Mouse (Mus musculus): ENCODE data around the gene Pnkd. TPM values are rescaled to one million over a fixed set of nuclear protein-coding genes. Genes with fewer than 3 reads are reported as not detected.

Gene Pnkd
- polyA plus RNA-seq, 1 experiment from 2014 or later: 112 TPM

- under 1% methylated on average over 26 of the region's 26 CpGs for WGBS
- Histone ChIP-seq H3K4me1 (peaks cover 36% of the 10 kb centered on the region), H3K9me3 (no peaks in the 10 kb centered on the region), H3K27ac (peak overlapping the region; percentile 99), H3K9ac (peak overlapping the region; percentile 74), H3K27me3 (no peaks in the 10 kb centered on the region), H3K4me2 (replicated peaks) (peak overlapping the region; percentile 67), H3K36me3 (no peaks in the 10 kb centered on the region), H3K4me3 (peak overlapping the region; percentile 57)
- peak; percentile 90 for ATAC-seq (ENCODE audit: low FRiP score, low read depth)
Observed at GRCm38 (mm10) chr1:74386714-74387385, 102.1 kb downstream of the Pnkd start.

GRCm38 (mm10) chr1:74387386-74387988 is 102.8 kb downstream of the Pnkd start:
- Histone ChIP-seq H3K27me3 (no peaks in the 10 kb centered on the region), H3K4me3 (peak overlapping the region; percentile 57), H3K9ac (peak overlapping the region; percentile 74), H3K4me2 (replicated peaks) (peak overlapping the region; percentile 67), H3K36me3 (no peaks in the 10 kb centered on the region), H3K9me3 (no peaks in the 10 kb centered on the region), H3K4me1 (peaks cover 38% of the 10 kb centered on the region), H3K27ac (peak overlapping the region; percentile 99)
- WGBS: 56% methylated on average over 15 of the region's 15 CpGs
- no peak for ATAC-seq (ENCODE audit: low FRiP score, low read depth)

GRCm38 (mm10) chr1:74388398-74388920 is 103.7 kb downstream of the Pnkd start:
- H3K4me1 ChIP-seq: peaks cover 48% of the 10 kb centered on the region
- H3K27me3 ChIP-seq: no peaks in the 10 kb centered on the region
- no peak overlapping the region for H3K9ac ChIP-seq
- no peak for ATAC-seq (ENCODE audit: low FRiP score, low read depth)
- H3K4me3 ChIP-seq: no peak overlapping the region
- WGBS: 79% methylated on average over 7 of the region's 7 CpGs
- H3K9me3 ChIP-seq: no peaks in the 10 kb centered on the region
- H3K27ac ChIP-seq: peak overlapping the region; percentile 55; the same call in 1 of the 2 replicates
- H3K4me2 ChIP-seq (replicated peaks): no peak overlapping the region
- peaks cover 5% of the 10 kb centered on the region for H3K36me3 ChIP-seq

GRCm38 (mm10) chr1:74389831-74390286 is 105.1 kb downstream of the Pnkd start:
- H3K4me3 ChIP-seq: peak overlapping the region; percentile 92
- H3K4me2 ChIP-seq (replicated peaks): peak overlapping the region; percentile 97
- no peaks in the 10 kb centered on the region for H3K27me3 ChIP-seq
- H3K9me3 ChIP-seq: no peaks in the 10 kb centered on the region
- peak overlapping the region; percentile 98 for H3K27ac ChIP-seq
- 3% methylated on average over 29 of the region's 29 CpGs for whole genome bisulfite sequencing
- no peak for ATAC-seq (ENCODE audit: low FRiP score, low read depth)
- H3K4me1 ChIP-seq: peaks cover 60% of the 10 kb centered on the region
- peaks cover 19% of the 10 kb centered on the region for H3K36me3 ChIP-seq
- H3K9ac ChIP-seq: peak overlapping the region; percentile 55

- WGBS: 5% methylated on average over 21 of the region's 21 CpGs
- ATAC-seq (ENCODE audit: low FRiP score, low read depth): no peak
- Histone ChIP-seq H3K27ac (peak overlapping the region; percentile 98), H3K9ac (peak overlapping the region; percentile 55; the same call in 1 of the 2 replicates), H3K27me3 (no peaks in the 10 kb centered on the region), H3K4me3 (peak overlapping the region; percentile 92), H3K4me2 (replicated peaks) (peak overlapping the region; percentile 97), H3K36me3 (peaks cover 24% of the 10 kb centered on the region), H3K9me3 (no peaks in the 10 kb centered on the region), H3K4me1 (peaks cover 62% of the 10 kb centered on the region)
Observed at GRCm38 (mm10) chr1:74390287-74390906, 105.7 kb downstream of the Pnkd start.

GRCm38 (mm10) chr1:74390924-74391748 is 106.4 kb downstream of the Pnkd start, which contains the start of gene Ctdsp1:
Gene Ctdsp1, plus strand, starts transcription at chr1:74391509.
- Histone ChIP-seq H3K9ac (peak within 1 kb of the TSS; percentile 99), H3K4me3 (peak within 1 kb of the TSS; percentile 92), H3K9me3 (no peaks in the 10 kb centered on the region), H3K4me1 (peaks cover 62% of the 10 kb centered on the region), H3K27ac (peak within 1 kb of the TSS; percentile 98), H3K36me3 (peaks cover 25% of the 10 kb centered on the region), H3K27me3 (no peaks in the 10 kb centered on the region), H3K4me2 (replicated peaks) (peak within 1 kb of the TSS; percentile 97)
- peak; percentile 79 for ATAC-seq (ENCODE audit: low FRiP score, low read depth)
- 2% methylated on average over 50 of the region's 51 CpGs for WGBS

GRCm38 (mm10) chr1:74391844-74392441 is 107.2 kb downstream of the Pnkd start:
- peak overlapping the region; percentile 97 for H3K4me2 ChIP-seq (replicated peaks)
- peaks cover 67% of the 10 kb centered on the region for H3K4me1 ChIP-seq
- H3K27ac ChIP-seq: peak overlapping the region; percentile 98
- WGBS: under 1% methylated on average over 58 of the region's 63 CpGs
- peak; percentile 20 for ATAC-seq (ENCODE audit: low FRiP score, low read depth)
- H3K4me3 ChIP-seq: peak overlapping the region; percentile 92
- H3K9me3 ChIP-seq: no peaks in the 10 kb centered on the region
- peak overlapping the region; percentile 99 for H3K9ac ChIP-seq
- H3K36me3 ChIP-seq: peaks cover 25% of the 10 kb centered on the region
- H3K27me3 ChIP-seq: no peaks in the 10 kb centered on the region

GRCm38 (mm10) chr1:74392446-74392994 is 107.8 kb downstream of the Pnkd start:
- H3K4me3 ChIP-seq: peak overlapping the region; percentile 92
- peak overlapping the region; percentile 98 for H3K27ac ChIP-seq
- 3% methylated on average over 16 of the region's 16 CpGs for WGBS
- H3K9me3 ChIP-seq: no peaks in the 10 kb centered on the region
- peak overlapping the region; percentile 97 for H3K4me2 ChIP-seq (replicated peaks)
- ATAC-seq (ENCODE audit: low FRiP score, low read depth): no peak
- H3K36me3 ChIP-seq: peaks cover 25% of the 10 kb centered on the region
- H3K4me1 ChIP-seq: peaks cover 63% of the 10 kb centered on the region
- no peaks in the 10 kb centered on the region for H3K27me3 ChIP-seq
- peak overlapping the region; percentile 99 for H3K9ac ChIP-seq

GRCm38 (mm10) chr1:74393010-74393409 is 108.3 kb downstream of the Pnkd start:
- peak overlapping the region; percentile 92 for H3K4me3 ChIP-seq
- peaks cover 25% of the 10 kb centered on the region for H3K36me3 ChIP-seq
- H3K4me1 ChIP-seq: peaks cover 59% of the 10 kb centered on the region
- H3K9ac ChIP-seq: peak overlapping the region; percentile 99
- no peaks in the 10 kb centered on the region for H3K9me3 ChIP-seq
- peak overlapping the region; percentile 97 for H3K4me2 ChIP-seq (replicated peaks)
- H3K27ac ChIP-seq: peak overlapping the region; percentile 98; the same call in 1 of the 2 replicates
- no peak for ATAC-seq (ENCODE audit: low FRiP score, low read depth)
- H3K27me3 ChIP-seq: no peaks in the 10 kb centered on the region
- WGBS: 43% methylated on average over 7 of the region's 7 CpGs

GRCm38 (mm10) chr1:74393697-74394096 is 109.0 kb downstream of the Pnkd start:
- peak overlapping the region; percentile 92; the same call in 1 of the 2 replicates for H3K4me3 ChIP-seq
- 92% methylated on average over 9 of the region's 9 CpGs for WGBS
- H3K27me3 ChIP-seq: no peaks in the 10 kb centered on the region
- H3K4me1 ChIP-seq: peaks cover 55% of the 10 kb centered on the region
- no peak for ATAC-seq (ENCODE audit: low FRiP score, low read depth)
- no peak overlapping the region for H3K27ac ChIP-seq
- H3K4me2 ChIP-seq (replicated peaks): peak overlapping the region; percentile 97
- peaks cover 25% of the 10 kb centered on the region for H3K36me3 ChIP-seq
- no peaks in the 10 kb centered on the region for H3K9me3 ChIP-seq
- peak overlapping the region; percentile 13; the same call in 1 of the 2 replicates for H3K9ac ChIP-seq

GRCm38 (mm10) chr1:74394311-74394710 is 109.6 kb downstream of the Pnkd start:
- H3K4me2 ChIP-seq (replicated peaks): no peak overlapping the region
- H3K4me1 ChIP-seq: peaks cover 50% of the 10 kb centered on the region
- ATAC-seq (ENCODE audit: low FRiP score, low read depth): no peak
- H3K36me3 ChIP-seq: peaks cover 25% of the 10 kb centered on the region
- H3K27ac ChIP-seq: no peak overlapping the region
- H3K27me3 ChIP-seq: no peaks in the 10 kb centered on the region
- no peaks in the 10 kb centered on the region for H3K9me3 ChIP-seq
- WGBS: 93% methylated on average over 9 of the region's 9 CpGs
- H3K4me3 ChIP-seq: no peak overlapping the region
- H3K9ac ChIP-seq: 0 out of 2 replicates have a peak overlapping the region, but pooled peaks have one; percentile 13

All from limb, embryonic 13.5 days (tissue).